Mouse (Mus musculus): ENCODE measurements at regions not wholly inside any gene's neighbourhood (a gene's known extent, or its start where the extent isn't known, plus 50 kb on each side); places are given as distances from the start of the nearest gene placed in this dataset.

DNA sequence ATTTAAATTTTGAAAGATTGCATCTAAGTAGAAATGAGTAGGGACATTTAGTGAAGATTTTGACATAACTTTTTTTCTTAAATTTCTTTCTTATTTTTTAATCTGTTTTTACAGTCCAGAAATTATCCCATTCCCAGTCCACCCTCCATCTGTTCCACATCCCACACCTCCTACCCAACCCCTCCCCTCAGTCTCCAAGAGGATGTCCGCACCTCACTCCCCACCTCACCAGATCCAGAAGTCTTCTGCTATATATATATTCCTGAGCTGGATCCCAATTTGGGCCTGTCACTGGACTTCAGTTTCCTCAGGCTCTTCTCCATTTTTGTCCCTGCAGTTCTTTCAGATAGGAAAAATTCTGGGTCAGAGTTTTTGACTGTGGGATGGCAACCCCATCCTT lies 3879.6 kb upstream of the Gm7489 start:
- TF ChIP-seq MYC (IDR thresholded peaks at IDR 0.05; ENCODE audit: low read depth, low read length) (no peak), SIN3A (IDR thresholded peaks at IDR 0.05; ENCODE audit: low read length) (no peak), USF1 (IDR thresholded peaks at IDR 0.05; ENCODE audit: low read depth, low read length) (no peak), MAZ (IDR thresholded peaks at IDR 0.05; ENCODE audit: low read depth, low read length) (no peak), RAD21 (IDR thresholded peaks at IDR 0.05; ENCODE audit: low read depth, low read length) (no peak), GABPA (IDR thresholded peaks at IDR 0.05; ENCODE audit: insufficient replicate concordance, low read depth, low read length) (no peak), JUN (IDR thresholded peaks at IDR 0.05; ENCODE audit: insufficient read depth, low read depth, low read length) (no peak), POLR2A (IDR thresholded peaks at IDR 0.05; ENCODE audit: low read depth, low read length) (no peak), POLR2AphosphoS2 (IDR thresholded peaks at IDR 0.05; ENCODE audit: low read depth, low read length) (no peak), KAT2A (IDR thresholded peaks at IDR 0.05; ENCODE audit: insufficient replicate concordance, low read length) (no peak), TCF12 (IDR thresholded peaks at IDR 0.05; ENCODE audit: low read depth, low read length) (no peak), SMC3 (IDR thresholded peaks at IDR 0.05; ENCODE audit: low read depth, low read length) (no peak), JUND (conservative IDR thresholded peaks at IDR 0.05; ENCODE audit: low read depth, low read length) (no peak), IRF4 (IDR thresholded peaks at IDR 0.05; ENCODE audit: low read depth, low read length) (no peak)
- no peak for DNase-seq (ENCODE audit: extremely low read depth)
- in situ Hi-C loops (cut with MboI; ENCODE audit: low pct_ligation_motif_present, low pct_unique_long_range_greater_than_20kb, low sequenced_read_pairs) (no loop called here), dilution Hi-C loops (cut with MboI; ENCODE audit: extremely low pct_ligation_motif_present, extremely low pct_unique_long_range_greater_than_20kb, low sequenced_read_pairs) (no loop called here)
- H3K9me3 ChIP-seq (replicated peaks; ENCODE audit: low read length): peaks cover 27% of the 10 kb centered on the region
- H3K36me3 ChIP-seq (replicated peaks in 1 of 2; ENCODE audit: control insufficient read depth in 1 of 2, insufficient read depth in 1 of 2, low read length in 1 of 2): no peaks in the 10 kb centered on the region
- no peak overlapping the region for H3K4me3 ChIP-seq (replicated peaks in 1 of 3; ENCODE audit: low read depth in 2 of 3, low read length in 2 of 3, poor library complexity in 1 of 3)
- H3K9ac ChIP-seq (ENCODE audit: insufficient read depth, low read depth): no peak overlapping the region
- H3K4me2 ChIP-seq (ENCODE audit: insufficient read depth, low read depth, poor library complexity, severe bottlenecking): no peak overlapping the region
- no peaks in the 10 kb centered on the region for H3K4me1 ChIP-seq (ENCODE audit: control insufficient read depth in 1 of 2, insufficient read depth in 2 of 2)
- no peak overlapping the region for H3K27ac ChIP-seq (ENCODE audit: insufficient read depth, low read depth)
- no peaks in the 10 kb centered on the region for H3K79me2 ChIP-seq (replicated peaks; ENCODE audit: control insufficient read depth, extremely low read depth, insufficient read depth, poor library complexity, severe bottlenecking)
- no peaks in the 10 kb centered on the region for H3K27me3 ChIP-seq (replicated peaks)

- Histone ChIP-seq H3K27me3 (replicated peaks) (no peaks in the 10 kb centered on the region), H3K27ac (ENCODE audit: insufficient read depth, low read depth) (no peak overlapping the region), H3K4me2 (ENCODE audit: insufficient read depth, low read depth, poor library complexity, severe bottlenecking) (no peak overlapping the region), H3K9ac (ENCODE audit: insufficient read depth, low read depth) (no peak overlapping the region), H3K36me3 (replicated peaks in 1 of 2; ENCODE audit: control insufficient read depth in 1 of 2, insufficient read depth in 1 of 2, low read length in 1 of 2) (no peaks in the 10 kb centered on the region), H3K4me1 (ENCODE audit: control insufficient read depth in 1 of 2, insufficient read depth in 2 of 2) (no peaks in the 10 kb centered on the region), H3K4me3 (replicated peaks in 1 of 3; ENCODE audit: low read depth in 2 of 3, low read length in 2 of 3, poor library complexity in 1 of 3) (no peak overlapping the region), H3K9me3 (replicated peaks; ENCODE audit: low read length) (peaks cover 14% of the 10 kb centered on the region), H3K79me2 (replicated peaks; ENCODE audit: control insufficient read depth, extremely low read depth, insufficient read depth, poor library complexity, severe bottlenecking) (no peaks in the 10 kb centered on the region)
- in situ Hi-C loops (cut with MboI; ENCODE audit: low pct_ligation_motif_present, low pct_unique_long_range_greater_than_20kb, low sequenced_read_pairs): no loop called here
- dilution Hi-C loops (cut with MboI; ENCODE audit: extremely low pct_ligation_motif_present, extremely low pct_unique_long_range_greater_than_20kb, low sequenced_read_pairs): no loop called here
- no peak for DNase-seq (ENCODE audit: extremely low read depth)
- TF ChIP-seq ELF1 (IDR thresholded peaks at IDR 0.05; ENCODE audit: low read depth, low read length) (no peak), CHD2 (IDR thresholded peaks at IDR 0.05; ENCODE audit: low read length) (no peak), CTCF (conservative IDR thresholded peaks at IDR 0.05 in 1 of 2, IDR thresholded peaks at IDR 0.05 in 1 of 2; ENCODE audit: low read depth in 2 of 2, low read length in 2 of 2) (no peak), MAZ (IDR thresholded peaks at IDR 0.05; ENCODE audit: low read depth, low read length) (no peak), NELFE (IDR thresholded peaks at IDR 0.05; ENCODE audit: low read depth, low read length) (no peak), MAFK (IDR thresholded peaks at IDR 0.05; ENCODE audit: insufficient replicate concordance, low read length) (no peak), EP300 (IDR thresholded peaks at IDR 0.05; ENCODE audit: low read length) (no peak), POLR2A (IDR thresholded peaks at IDR 0.05; ENCODE audit: low read depth, low read length) (no peak), RAD21 (IDR thresholded peaks at IDR 0.05; ENCODE audit: low read depth, low read length) (no peak), TBP (conservative IDR thresholded peaks at IDR 0.05; ENCODE audit: low read depth, low read length) (no peak), PAX5 (IDR thresholded peaks at IDR 0.05; ENCODE audit: low read length) (no peak), ZKSCAN1 (IDR thresholded peaks at IDR 0.05; ENCODE audit: borderline replicate concordance, low read depth, low read length) (no peak), JUND (conservative IDR thresholded peaks at IDR 0.05; ENCODE audit: low read depth, low read length) (no peak), MAX (IDR thresholded peaks at IDR 0.05; ENCODE audit: low read length) (no peak), USF2 (conservative IDR thresholded peaks at IDR 0.05; ENCODE audit: low read depth, low read length) (no peak), USF1 (IDR thresholded peaks at IDR 0.05; ENCODE audit: low read depth, low read length) (no peak), BHLHE40 (IDR thresholded peaks at IDR 0.05; ENCODE audit: low read depth, low read length) (no peak), CHD1 (IDR thresholded peaks at IDR 0.05; ENCODE audit: low read depth, low read length) (no peak)
Measured at GRCm38 (mm10) chr15:50046653-50047052, 3838.1 kb upstream of the Gm7489 start.
